Mouse (Mus musculus): ENCODE measurements at regions not wholly inside any gene's neighbourhood (a gene's known extent, or its start where the extent isn't known, plus 50 kb on each side); places are given as distances from the start of the nearest gene placed in this dataset.

DNA sequence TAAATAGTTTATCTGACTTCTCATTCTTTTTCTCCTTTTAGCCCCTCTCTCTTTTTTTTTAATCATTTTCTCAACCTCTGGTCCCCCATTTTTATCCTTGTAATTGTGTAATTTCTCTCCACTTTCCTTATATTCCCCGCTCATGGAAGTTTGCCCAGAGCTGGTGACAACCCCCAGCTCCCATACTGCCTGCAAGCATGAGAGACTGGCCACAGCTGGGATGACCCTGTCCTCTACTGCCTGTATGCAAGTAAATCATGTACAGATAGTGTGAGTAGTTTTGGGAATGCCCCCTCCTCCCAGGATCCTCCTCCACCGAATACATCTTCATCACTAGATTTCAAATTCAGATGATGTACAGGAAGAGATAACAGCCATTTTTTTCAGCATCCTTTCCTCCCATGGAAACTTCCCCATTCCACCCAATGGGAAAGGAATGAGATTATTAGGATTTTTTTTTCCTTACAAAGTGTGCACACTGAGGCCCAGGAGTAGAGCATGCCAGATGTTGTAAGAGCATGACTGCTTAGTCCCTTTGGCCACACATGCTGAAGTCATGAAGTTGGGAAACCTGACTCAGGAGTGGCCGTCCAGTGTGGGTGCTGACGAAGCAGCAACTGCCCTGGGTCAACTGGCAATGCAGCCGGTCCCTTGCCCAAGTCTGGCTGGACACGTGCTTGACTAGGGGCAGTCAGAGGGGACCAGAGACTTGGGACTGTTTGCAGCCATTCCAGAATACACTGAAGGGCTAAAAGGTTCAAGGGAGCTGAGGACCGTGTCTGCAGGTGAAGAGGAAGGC lies 449.1 kb downstream of the Ccdc171 start:
- Histone ChIP-seq H3K27ac (ENCODE audit: control insufficient read depth, low read depth, low read length) (no peak overlapping the region), H3K79me2 (ENCODE audit: control insufficient read depth, insufficient read depth, low read length, poor library complexity) (no peaks in the 10 kb centered on the region), H3K4me3 (ENCODE audit: control insufficient read depth in 1 of 2, insufficient read depth in 1 of 2, low read depth in 2 of 2, low read length in 2 of 2) (no peak overlapping the region), H3K9ac (ENCODE audit: control insufficient read depth, low read depth, low read length, poor library complexity, severe bottlenecking) (no peak overlapping the region), H3K4me1 (ENCODE audit: control insufficient read depth in 1 of 2, insufficient read depth in 2 of 2, low read length in 2 of 2) (no peaks in the 10 kb centered on the region), H3K27me3 (ENCODE audit: control insufficient read depth in 1 of 2, insufficient read depth in 2 of 2, low read length in 2 of 2) (no peaks in the 10 kb centered on the region), H3K36me3 (ENCODE audit: control insufficient read depth in 1 of 2, insufficient read depth in 2 of 2, low read length in 2 of 2) (no peaks in the 10 kb centered on the region), H3K9me3 (replicated peaks; ENCODE audit: insufficient read depth, low read length) (no peaks in the 10 kb centered on the region)
- no peak for DNase-seq (ENCODE audit: low read depth, low spot score)
- TF ChIP-seq MXI1 (IDR thresholded peaks at IDR 0.05; ENCODE audit: low read depth, low read length) (no peak), RCOR1 (IDR thresholded peaks at IDR 0.05; ENCODE audit: low read depth, low read length) (no peak), SIN3A (IDR thresholded peaks at IDR 0.05; ENCODE audit: low read length) (no peak), POLR2AphosphoS5 (IDR thresholded peaks at IDR 0.05; ENCODE audit: borderline replicate concordance, low read depth, low read length) (no peak), ZKSCAN1 (IDR thresholded peaks at IDR 0.05; ENCODE audit: low read depth, low read length) (no peak), NELFE (IDR thresholded peaks at IDR 0.05; ENCODE audit: low read depth, low read length) (no peak), GABPA (IDR thresholded peaks at IDR 0.05; ENCODE audit: low read depth, low read length) (no peak)

DNA sequence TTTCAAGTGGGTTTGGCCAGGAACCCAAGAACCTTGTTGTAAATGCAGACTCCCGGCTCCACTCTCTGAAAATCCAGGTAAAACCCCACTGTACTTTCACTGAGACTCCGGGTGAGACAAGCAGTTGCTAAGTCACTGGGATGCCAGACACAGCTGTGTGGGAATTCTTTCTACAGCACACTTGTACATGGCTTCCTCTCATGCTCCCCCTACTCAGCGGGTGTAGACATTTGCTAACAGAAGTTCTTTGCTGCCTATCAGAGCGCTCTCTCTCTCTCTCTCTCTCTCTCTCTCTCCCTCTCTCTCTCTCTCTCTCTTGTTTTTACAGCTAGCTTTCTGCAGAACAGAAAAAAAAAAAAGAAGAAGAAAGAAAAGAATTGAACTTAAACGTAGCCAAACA lies 450.2 kb downstream of the Ccdc171 start:
- no peak for DNase-seq (ENCODE audit: low read depth, low spot score)
- Histone ChIP-seq H3K9me3 (replicated peaks; ENCODE audit: insufficient read depth, low read length) (no peaks in the 10 kb centered on the region), H3K79me2 (ENCODE audit: control insufficient read depth, insufficient read depth, low read length, poor library complexity) (no peaks in the 10 kb centered on the region), H3K9ac (ENCODE audit: control insufficient read depth, low read depth, low read length, poor library complexity, severe bottlenecking) (no peak overlapping the region), H3K36me3 (ENCODE audit: control insufficient read depth in 1 of 2, insufficient read depth in 2 of 2, low read length in 2 of 2) (no peaks in the 10 kb centered on the region), H3K27ac (ENCODE audit: control insufficient read depth, low read depth, low read length) (no peak overlapping the region), H3K27me3 (ENCODE audit: control insufficient read depth in 1 of 2, insufficient read depth in 2 of 2, low read length in 2 of 2) (no peaks in the 10 kb centered on the region), H3K4me1 (ENCODE audit: control insufficient read depth in 1 of 2, insufficient read depth in 2 of 2, low read length in 2 of 2) (no peaks in the 10 kb centered on the region), H3K4me3 (ENCODE audit: control insufficient read depth in 1 of 2, insufficient read depth in 1 of 2, low read depth in 2 of 2, low read length in 2 of 2) (no peak overlapping the region)
- TF ChIP-seq MEF2A (IDR thresholded peaks at IDR 0.05; ENCODE audit: extremely low read depth, insufficient replicate concordance, low read depth, low read length, poor library complexity, severe bottlenecking) (no peak), MYC (IDR thresholded peaks at IDR 0.05; ENCODE audit: low read depth, low read length) (no peak), ETS1 (IDR thresholded peaks at IDR 0.05; ENCODE audit: low read depth, low read length) (no peak), E2F4 (IDR thresholded peaks at IDR 0.05; ENCODE audit: borderline replicate concordance, low read depth, low read length) (no peak), MYB (IDR thresholded peaks at IDR 0.05; ENCODE audit: low read depth, low read length) (no peak), ELF1 (IDR thresholded peaks at IDR 0.05; ENCODE audit: low read depth, low read length) (no peak), RCOR1 (IDR thresholded peaks at IDR 0.05; ENCODE audit: low read depth, low read length) (no peak), MAFK (IDR thresholded peaks at IDR 0.05; ENCODE audit: borderline replicate concordance, low read depth, low read length) (no peak), CTCF (IDR thresholded peaks at IDR 0.05 in 2 of 3, conservative IDR thresholded peaks at IDR 0.05 in 1 of 3; ENCODE audit: control insufficient read depth in 1 of 3, insufficient read depth in 1 of 3, low read depth in 2 of 3, low read length in 3 of 3, poor library complexity in 1 of 3, severe bottlenecking in 1 of 3) (no peak), POLR2AphosphoS5 (IDR thresholded peaks at IDR 0.05; ENCODE audit: borderline replicate concordance, low read depth, low read length) (no peak), BHLHE40 (IDR thresholded peaks at IDR 0.05; ENCODE audit: borderline replicate concordance, low read depth, low read length) (no peak), TCF12 (IDR thresholded peaks at IDR 0.05; ENCODE audit: low read depth, low read length) (no peak)

Data from MEL (cell line).